Mouse (Mus musculus): ENCODE measurements at regions not wholly inside any gene's neighbourhood (a gene's known extent, or its start where the extent isn't known, plus 50 kb on each side); places are given as distances from the start of the nearest gene placed in this dataset.
A peak's percentile ranks its signal among the peaks of the same experiment; 100 is the strongest.

- TF ChIP-seq EP300 (optimal IDR thresholded peaks at IDR 0.05) (peak; percentile 54), CTCF (IDR thresholded peaks at IDR 0.05; ENCODE audit: low read depth) (no peak)
Observed at GRCm38 (mm10) chr13:71273485-71273884, 431.9 kb upstream of the Adamts16 start.
